Mouse (Mus musculus) embryo, embryonic 10.5 days (tissue): ENCODE data around the gene Kifap3.

ENCODE experiments used
- DNase-seq: peaks from one replicate; pipeline ENCODE4 v3.0.0-alpha.2; 2015; ENCODE audit warnings: low spot score

Kifap3 gene

GRCm38 (mm10) chr1:163893774-163894527 lies 114.6 kb downstream of the Kifap3 start:
- DNase-seq: peak; percentile 26

GRCm38 (mm10) chr1:163898291-163898764 lies 118.9 kb downstream of the Kifap3 start:
- DNase-seq: peak; percentile 61

GRCm38 (mm10) chr1:163899575-163899974 lies 120.2 kb downstream of the Kifap3 start:
- DNase-seq: no peak

DNA sequence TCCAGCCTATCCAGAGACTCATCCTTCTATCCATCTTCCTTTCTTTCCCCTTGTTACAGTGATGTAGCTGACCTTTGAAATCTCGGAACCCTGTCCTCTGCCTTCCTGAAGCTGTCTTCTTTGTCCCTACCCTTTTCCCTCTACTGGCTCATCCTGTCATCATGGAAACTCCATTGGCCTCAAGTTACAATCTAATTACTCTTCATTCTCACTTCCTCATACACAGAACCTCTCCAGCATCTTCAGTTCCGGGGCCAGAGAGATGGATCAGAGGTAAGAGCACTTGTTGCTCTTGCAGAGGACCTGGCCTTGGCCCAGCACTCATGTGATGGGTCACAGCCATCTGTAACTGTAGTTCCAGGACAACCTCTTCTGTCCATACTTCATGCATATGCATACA lies 120.8 kb downstream of the Kifap3 start:
- no peak for DNase-seq

DNA sequence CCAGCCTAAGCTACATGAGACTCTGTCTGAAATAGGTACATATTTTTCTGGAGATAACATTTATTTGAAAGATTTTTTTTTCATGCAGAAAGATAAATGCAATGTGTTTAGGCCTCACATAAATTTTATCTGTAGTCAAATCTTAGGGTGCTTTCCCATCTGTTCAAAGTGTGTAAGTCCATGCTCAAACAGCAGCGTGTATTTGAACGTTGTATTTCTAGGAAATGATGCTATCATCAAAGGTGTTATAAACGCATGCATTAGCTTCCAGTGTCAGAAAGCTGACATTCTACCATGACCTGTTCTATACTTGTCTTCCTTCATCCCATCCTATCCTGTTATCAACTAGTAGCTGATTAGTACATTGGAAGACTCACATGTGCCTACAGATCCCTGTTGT lies 124.0 kb downstream of the Kifap3 start:
- DNase-seq: no peak

DNA sequence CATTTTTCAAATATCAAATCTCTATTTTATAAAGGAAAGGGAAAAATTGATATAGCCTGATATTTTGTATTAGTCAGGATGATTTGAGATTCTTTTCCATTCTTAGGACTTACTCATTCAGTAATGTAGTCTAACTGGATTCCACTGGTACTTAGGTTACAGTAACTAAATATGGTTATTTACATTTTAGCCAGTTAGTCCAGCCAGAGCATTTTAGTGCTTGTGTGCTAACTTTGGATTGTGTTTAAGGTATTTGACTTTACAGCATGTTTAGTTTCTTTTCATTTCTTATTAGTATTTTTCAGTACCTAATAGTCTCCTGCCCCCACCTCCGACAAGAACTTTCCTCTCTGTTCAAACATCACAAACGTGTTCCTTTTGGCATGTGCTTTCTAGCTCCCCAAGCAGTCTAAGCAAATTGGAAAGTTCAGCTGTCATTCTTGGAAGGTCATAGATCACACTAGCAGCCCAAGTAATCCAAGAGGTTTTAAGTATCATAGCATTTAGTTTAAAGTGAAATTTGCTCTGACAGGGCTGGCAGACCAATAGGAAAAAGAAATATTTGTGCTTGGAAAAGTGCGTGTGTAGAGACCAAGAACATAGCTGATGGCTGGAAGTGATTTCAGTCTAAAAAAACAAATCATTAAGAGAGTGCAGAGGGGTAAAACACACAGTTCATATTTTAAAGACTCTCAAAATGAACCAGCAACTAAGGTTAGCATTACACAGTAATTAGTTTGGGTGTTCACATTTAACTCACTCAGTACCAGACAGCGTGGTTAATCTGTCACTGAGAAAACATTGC lies 127.8 kb downstream of the Kifap3 start:
- peak; percentile 54 for DNase-seq

DNA sequence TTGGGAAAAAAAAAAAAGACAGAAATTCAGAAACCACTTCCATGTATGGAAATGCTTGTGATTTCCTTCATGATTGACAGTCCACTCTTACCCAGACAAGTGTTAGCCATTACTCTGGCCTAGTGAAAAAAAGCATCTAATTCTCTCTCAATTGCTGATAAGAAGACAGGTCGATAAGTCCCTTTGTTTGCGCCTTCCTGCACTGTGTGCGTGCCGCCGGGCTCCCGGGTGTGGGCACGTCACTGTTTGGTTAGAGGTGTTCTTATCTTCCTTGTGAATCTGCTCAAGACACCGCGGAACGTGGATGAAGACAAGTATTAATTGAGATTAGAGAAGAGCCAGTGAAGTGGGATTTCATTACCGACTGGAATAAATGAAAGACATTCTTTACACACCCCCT lies 129.0 kb downstream of the Kifap3 start:
- no peak for DNase-seq

- DNase-seq: peak; percentile 81
These were observed 131.0 kb downstream of the Kifap3 start for GRCm38 (mm10) chr1:163910343-163910742.

DNA sequence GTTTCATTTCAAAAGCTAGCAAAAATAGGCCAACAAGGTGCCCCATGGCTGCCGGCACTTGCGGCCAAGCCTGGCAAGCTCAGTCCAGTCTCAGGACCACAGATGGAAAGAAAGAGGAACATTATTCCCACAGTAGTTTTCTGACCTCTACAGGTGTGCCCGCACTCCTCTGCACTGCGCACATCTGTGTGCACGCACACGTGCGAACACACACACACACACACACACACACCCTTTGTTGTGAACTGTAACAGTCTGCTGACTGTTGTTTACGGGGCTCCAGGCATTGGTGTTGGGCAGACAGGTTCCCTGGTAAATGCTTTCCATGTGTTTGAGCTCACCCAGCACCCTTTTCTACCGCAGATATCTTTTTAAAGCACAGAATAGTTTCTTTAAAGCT lies 131.4 kb downstream of the Kifap3 start:
- no peak for DNase-seq

DNA sequence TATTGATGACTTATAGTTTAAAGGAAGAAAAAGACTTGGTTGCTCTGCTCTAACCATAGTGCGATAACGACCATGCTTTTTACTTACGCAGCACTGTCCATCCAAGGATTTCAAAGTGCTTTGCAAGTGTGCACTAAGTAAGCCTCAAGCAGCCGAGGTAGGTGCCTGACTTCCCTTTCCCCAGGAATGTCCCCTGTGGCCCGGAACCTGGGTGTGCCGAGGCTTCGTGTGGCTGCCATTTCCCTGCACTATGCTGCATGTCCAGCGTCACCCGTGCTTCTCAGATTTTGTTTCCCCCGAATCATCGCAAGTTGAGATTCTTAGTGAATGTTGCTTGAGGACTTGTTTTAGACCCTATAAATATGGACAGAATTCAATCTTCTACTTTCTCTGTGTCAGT lies 132.6 kb downstream of the Kifap3 start:
- no peak for DNase-seq

GRCm38 (mm10) chr1:163917349-163918160 lies 138.2 kb downstream of the Kifap3 start:
- DNase-seq: no peak

DNA sequence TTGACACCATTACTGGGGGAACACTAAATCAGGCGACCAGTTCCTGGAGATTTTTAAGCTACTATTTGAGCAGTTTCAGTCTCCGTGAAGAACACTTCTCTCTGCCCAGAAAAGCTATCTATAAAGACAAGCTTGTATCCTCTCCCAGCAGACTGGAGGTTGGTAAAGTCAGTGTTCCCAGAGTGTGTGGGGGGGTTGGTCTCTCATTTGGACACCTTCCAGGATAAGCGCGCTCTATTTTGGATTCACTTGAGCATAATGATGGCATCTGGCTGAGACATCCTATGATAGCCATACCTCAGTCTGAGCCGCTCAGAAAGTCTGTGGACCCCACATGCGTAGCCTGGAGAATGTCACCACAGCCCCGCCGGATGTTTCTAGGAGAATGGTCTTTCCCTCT lies 144.7 kb downstream of the Kifap3 start:
- DNase-seq: no peak

GRCm38 (mm10) chr1:163928846-163929245 lies 149.5 kb downstream of the Kifap3 start, which contains the start of gene Scyl3:
TSS of gene Scyl3 (plus strand) at chr1:163929100.
- DNase-seq: no peak

GRCm38 (mm10) chr1:163929636-163930457 lies 150.5 kb downstream of the Kifap3 start:
- peak; percentile 96 for DNase-seq

GRCm38 (mm10) chr1:163930458-163930794 lies 151.0 kb downstream of the Kifap3 start:
- DNase-seq: no peak

GRCm38 (mm10) chr1:163931801-163932200 lies 152.4 kb downstream of the Kifap3 start:
- DNase-seq: no peak

- no peak for DNase-seq
These were observed 155.2 kb downstream of the Kifap3 start for GRCm38 (mm10) chr1:163934591-163934990.

DNA sequence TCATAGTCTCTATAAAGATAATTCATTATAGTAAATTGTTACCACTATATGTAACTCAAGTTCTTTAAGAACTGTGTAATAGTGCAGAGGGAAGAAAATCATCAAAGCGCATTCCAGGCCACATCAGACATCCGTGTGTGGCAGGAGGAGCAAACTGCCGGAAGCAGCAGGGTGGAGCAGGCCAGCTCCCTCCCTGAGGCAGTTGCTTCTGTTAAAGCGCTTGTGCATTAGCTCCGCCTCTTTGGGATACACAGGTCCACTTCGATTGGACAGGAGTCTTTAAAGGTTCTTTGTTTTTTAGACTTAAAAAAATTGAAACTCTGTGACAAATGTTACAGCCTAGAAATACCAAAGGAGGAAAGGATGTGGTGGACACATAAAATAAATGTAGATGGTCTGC lies 162.7 kb downstream of the Kifap3 start:
- no peak for DNase-seq

DNA sequence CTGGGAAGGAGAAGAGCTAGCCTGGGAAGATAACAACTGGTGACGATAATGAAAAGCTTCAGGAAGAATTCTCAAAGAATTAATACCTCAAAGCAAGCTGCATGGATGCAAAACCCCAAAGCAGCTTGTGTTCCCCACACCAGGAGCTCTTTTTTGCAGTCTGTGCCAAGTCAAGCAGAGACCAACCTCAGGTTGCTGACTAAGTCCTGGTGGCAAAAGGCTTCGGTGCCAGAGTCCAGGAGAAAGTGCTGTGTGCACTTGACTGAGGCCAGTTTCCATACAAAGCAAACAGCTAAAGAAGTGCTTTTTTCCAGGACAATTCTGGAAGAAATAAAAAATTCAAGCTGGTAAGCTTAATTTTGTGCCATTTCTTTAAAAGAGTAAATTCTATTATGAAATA lies 174.0 kb downstream of the Kifap3 start:
- no peak for DNase-seq

DNA sequence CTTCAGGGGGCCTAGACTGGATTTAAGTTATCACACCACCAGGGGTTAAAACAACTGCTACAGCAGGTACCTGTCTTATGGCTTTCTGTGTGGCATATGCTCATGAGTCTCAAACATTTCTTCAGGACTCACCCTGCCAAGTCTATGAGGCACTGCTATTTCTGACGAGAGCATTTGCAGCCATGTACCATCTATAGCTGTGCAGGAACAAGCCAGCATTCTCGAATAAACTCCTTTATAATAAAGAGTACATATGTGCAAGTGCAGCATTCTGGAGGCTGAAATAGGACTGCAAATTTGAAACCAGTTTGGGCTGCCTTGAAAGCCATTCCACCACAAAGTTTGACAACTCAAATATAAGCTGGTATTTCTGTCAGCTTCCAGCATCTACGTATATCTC lies 178.7 kb downstream of the Kifap3 start:
- no peak for DNase-seq

DNA sequence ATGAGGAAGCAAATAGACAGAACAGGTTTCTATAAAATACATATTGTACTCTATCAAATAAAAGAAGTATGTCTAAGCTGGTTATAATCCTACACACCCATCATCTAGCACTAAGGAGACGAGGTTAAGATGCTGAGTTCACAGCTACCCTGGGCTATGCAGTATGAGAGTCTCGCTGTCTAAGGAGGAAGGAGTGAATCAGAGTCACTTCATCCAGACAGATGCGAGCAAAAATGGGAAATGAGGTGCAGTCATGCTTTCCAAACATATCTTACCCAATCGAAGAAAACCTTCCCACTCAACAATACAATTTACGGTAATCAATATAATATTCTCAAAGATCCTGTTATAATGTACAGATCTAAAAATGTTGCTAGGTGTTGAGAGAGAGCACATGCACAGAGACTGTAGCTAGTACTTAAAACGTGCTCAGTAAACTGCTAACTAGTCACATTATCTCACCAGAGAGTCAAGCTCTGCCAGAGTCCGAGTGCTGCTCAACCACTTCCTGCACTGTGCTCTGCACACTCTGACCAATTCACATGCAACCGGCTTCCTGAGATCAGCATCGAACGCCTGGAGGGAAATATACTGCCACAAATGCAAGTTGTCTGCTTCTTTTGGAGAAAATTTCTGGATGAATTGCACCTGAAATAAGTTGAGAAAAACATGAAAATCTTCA lies 184.8 kb downstream of the Kifap3 start:
- DNase-seq: no peak
